Mouse (Mus musculus) small intestine, adult 2 months (tissue): Measurements from ENCODE around the gene Zfp384.

Source experiments
- CTCF ChIP-seq: fragments of 200-500 bp; IDR thresholded peaks from 2 replicates; pipeline ENCODE4 v1.5.1; 2012; ENCODE audit warnings: low read depth, mild to moderate bottlenecking, control low read depth, inconsistent platforms, low read length, moderate library complexity, mixed read lengths; ENCODE audit not compliant: insufficient replicate concordance, insufficient read length; ENCODE audit errors: extremely low read depth
- POLR2A ChIP-seq: fragments of 200-500 bp; IDR thresholded peaks from 2 replicates; pipeline ENCODE4 v1.6.1; 2012; ENCODE audit warnings: low read depth, mild to moderate bottlenecking, control low read depth, inconsistent platforms, low read length, moderate library complexity

- TF ChIP-seq POLR2A (peak; percentile 88), CTCF (no peak)
Measured at GRCm38 (mm10) chr6:124965088-124965719, 43.7 kb upstream of the Zfp384 start, which contains the start of gene Cops7a.
